Mouse (Mus musculus) megakaryocyte, embryonic 14.5 days (primary cell): Measurements from ENCODE around the gene Gm6268.

Experiments used
- FLI1 ChIP-seq: IDR thresholded peaks from 2 replicates; pipeline ENCODE4 v1.6.1; 2012; ENCODE audit warnings: low read length, inconsistent platforms, mixed read lengths
- GATA1 ChIP-seq: IDR thresholded peaks from 3 replicates; pipeline ENCODE4 v1.6.1; 2012; ENCODE audit warnings: mixed read lengths, low read length, inconsistent platforms, borderline replicate concordance

GRCm38 (mm10) chrX:36392672-36393071, 8.4 kb upstream of the Gm6268 start:
- no peak for TF ChIP-seq GATA1
- TF ChIP-seq FLI1, result no peak
